Mouse (Mus musculus): ENCODE measurements around the gene Lats2.
"Not testable (repeated sequence)": the region's sequence is repeated elsewhere in the genome, so short reads cannot be mapped to it uniquely, and the experiment has no call there.

Lats2 gene

GRCm38 (mm10) chr14:57692517-57693130 is 65.6 kb downstream of the Lats2 start:
- no peak for DNase-seq

GRCm38 (mm10) chr14:57691316-57691715 is 66.9 kb downstream of the Lats2 start:
- DNase-seq: no peak

GRCm38 (mm10) chr14:57690681-57691080 is 67.5 kb downstream of the Lats2 start:
- no peak for DNase-seq

- not testable (repeated sequence) for DNase-seq
Observed at GRCm38 (mm10) chr14:57688066-57688465, 70.1 kb downstream of the Lats2 start.

GRCm38 (mm10) chr14:57687441-57687840 is 70.7 kb downstream of the Lats2 start:
- no peak for DNase-seq

GRCm38 (mm10) chr14:57686647-57687046 is 71.5 kb downstream of the Lats2 start:
- no peak for DNase-seq

- DNase-seq: peak; percentile 68 to 70
Observed at GRCm38 (mm10) chr14:57684579-57684978, 73.6 kb downstream of the Lats2 start.

- DNase-seq: no peak
Observed at GRCm38 (mm10) chr14:57682751-57683150, 75.4 kb downstream of the Lats2 start.

- peak; percentile 82 to 83 for DNase-seq
Observed at GRCm38 (mm10) chr14:57679958-57680535, 78.1 kb downstream of the Lats2 start.

GRCm38 (mm10) chr14:57679523-57679922 is 78.7 kb downstream of the Lats2 start:
- no peak for DNase-seq

- no peak for DNase-seq
Observed at GRCm38 (mm10) chr14:57675481-57675880, 82.7 kb downstream of the Lats2 start.

- no peak for DNase-seq
Observed at GRCm38 (mm10) chr14:57665628-57665950, 92.6 kb downstream of the Lats2 start.

GRCm38 (mm10) chr14:57664822-57665627 is 93.2 kb downstream of the Lats2 start, which contains the start of gene Xpo4:
Xpo4 (minus strand) TSS chr14:57665430.
- peak; percentile 74 to 75 for DNase-seq

- peak in 1 of 2 experiments; percentile 9 for DNase-seq
Observed at GRCm38 (mm10) chr14:57664311-57664821, 93.8 kb downstream of the Lats2 start.

GRCm38 (mm10) chr14:57663630-57664029 is 94.6 kb downstream of the Lats2 start:
- no peak for DNase-seq

GRCm38 (mm10) chr14:57658301-57658700 is 99.9 kb downstream of the Lats2 start:
- no peak for DNase-seq

GRCm38 (mm10) chr14:57657500-57657899 is 100.7 kb downstream of the Lats2 start:
- no peak for DNase-seq

- DNase-seq: not testable (repeated sequence)
Observed at GRCm38 (mm10) chr14:57656519-57656918, 101.7 kb downstream of the Lats2 start.

- no peak for DNase-seq
Observed at GRCm38 (mm10) chr14:57649501-57649900, 108.7 kb downstream of the Lats2 start.

GRCm38 (mm10) chr14:57646155-57646554 is 112.0 kb downstream of the Lats2 start:
- DNase-seq: no peak

Data from lung, adult 18-20 months (tissue).